Mouse (Mus musculus): ENCODE measurements around the gene Palm3. TPM values are rescaled to one million over a fixed set of nuclear protein-coding genes. Genes with fewer than 3 reads are reported as not detected.

Gene Palm3
- 1.6 TPM for polyA plus RNA-seq (2015; fragmentation: Illumina TruSeq; extraction: RNeasy Lipid Tissue Mini Kit (QIAGEN cat#74804); ENCODE audit: low read depth, low replicate concordance)

GRCm38 (mm10) chr8:84021096-84021495, at the start of gene Palm3:
TSS of gene Palm3 (plus strand) at chr8:84021471.

GRCm38 (mm10) chr8:83972150-83973120, 48.8 kb upstream of the Palm3 start, which contains the start of gene Prkaca:
TSS of gene Prkaca (plus strand) at chr8:83972993.

GRCm38 (mm10) chr8:83997511-83998141, 23.6 kb upstream of the Palm3 start, which contains the start of gene Samd1:
TSS of gene Samd1 (plus strand) at chr8:83997672.

GRCm38 (mm10) chr8:84001281-84002000, 19.8 kb upstream of the Palm3 start, which contains the start of gene 1700067K01Rik:
TSS of gene 1700067K01Rik (plus strand) at chr8:84001502.

GRCm38 (mm10) chr8:84011705-84012498, 9.4 kb upstream of the Palm3 start, which contains the start of gene 2210011C24Rik:
TSS of gene 2210011C24Rik (minus strand) at chr8:84012171.

GRCm38 (mm10) chr8:84042066-84042947, 21.0 kb downstream of the Palm3 start, which contains the start of gene Il27ra:
TSS of gene Il27ra (minus strand) at chr8:84042589.

GRCm38 (mm10) chr8:84044900-84045299, 23.6 kb downstream of the Palm3 start, which contains the start of gene Rln3:
TSS of gene Rln3 (minus strand) at chr8:84045000.

GRCm38 (mm10) chr8:84065037-84065436, 43.8 kb downstream of the Palm3 start, which contains the start of gene Gm10643:
TSS of gene Gm10643 (minus strand) at chr8:84065137.

GRCm38 (mm10) chr8:84066291-84066930, 45.1 kb downstream of the Palm3 start, which contains the start of gene Rfx1:
TSS of gene Rfx1 (plus strand) at chr8:84066834.

Other genes with a start within 250 kb of the Palm3 start
- 144 TPM for gene Adgrl1, start 121.4 kb upstream of the Palm3 start, polyA plus RNA-seq (2015; fragmentation: Illumina TruSeq; extraction: RNeasy Lipid Tissue Mini Kit (QIAGEN cat#74804); ENCODE audit: low read depth, low replicate concordance)
- 0.31 TPM for gene Gm10644, start 66.3 kb upstream of the Palm3 start, polyA plus RNA-seq (2015; fragmentation: Illumina TruSeq; extraction: RNeasy Lipid Tissue Mini Kit (QIAGEN cat#74804); ENCODE audit: low read depth, low replicate concordance)
- gene Asf1b, start 66.0 kb upstream of the Palm3 start, polyA plus RNA-seq (2015; fragmentation: Illumina TruSeq; extraction: RNeasy Lipid Tissue Mini Kit (QIAGEN cat#74804); ENCODE audit: low read depth, low replicate concordance): 0.83 TPM
- 188 TPM for gene Prkaca, start 48.5 kb upstream of the Palm3 start, polyA plus RNA-seq (2015; fragmentation: Illumina TruSeq; extraction: RNeasy Lipid Tissue Mini Kit (QIAGEN cat#74804); ENCODE audit: low read depth, low replicate concordance)
- gene Samd1, start 23.8 kb upstream of the Palm3 start, polyA plus RNA-seq (2015; fragmentation: Illumina TruSeq; extraction: RNeasy Lipid Tissue Mini Kit (QIAGEN cat#74804); ENCODE audit: low read depth, low replicate concordance): 36.5 TPM
- gene 1700067K01Rik, start 20.0 kb upstream of the Palm3 start, polyA plus RNA-seq (2015; fragmentation: Illumina TruSeq; extraction: RNeasy Lipid Tissue Mini Kit (QIAGEN cat#74804); ENCODE audit: low read depth, low replicate concordance): not detected
- gene 2210011C24Rik, start 9.3 kb upstream of the Palm3 start, polyA plus RNA-seq (2015; fragmentation: Illumina TruSeq; extraction: RNeasy Lipid Tissue Mini Kit (QIAGEN cat#74804); ENCODE audit: low read depth, low replicate concordance): 2.7 TPM
- gene Il27ra, start 21.1 kb downstream of the Palm3 start, polyA plus RNA-seq (2015; fragmentation: Illumina TruSeq; extraction: RNeasy Lipid Tissue Mini Kit (QIAGEN cat#74804); ENCODE audit: low read depth, low replicate concordance): not detected
- 3.0 TPM for gene Rln3, start 23.5 kb downstream of the Palm3 start, polyA plus RNA-seq (2015; fragmentation: Illumina TruSeq; extraction: RNeasy Lipid Tissue Mini Kit (QIAGEN cat#74804); ENCODE audit: low read depth, low replicate concordance)
- gene Gm10643, start 43.7 kb downstream of the Palm3 start, polyA plus RNA-seq (2015; fragmentation: Illumina TruSeq; extraction: RNeasy Lipid Tissue Mini Kit (QIAGEN cat#74804); ENCODE audit: low read depth, low replicate concordance): 3.7 TPM
- 13.1 TPM for gene Rfx1, start 45.4 kb downstream of the Palm3 start, polyA plus RNA-seq (2015; fragmentation: Illumina TruSeq; extraction: RNeasy Lipid Tissue Mini Kit (QIAGEN cat#74804); ENCODE audit: low read depth, low replicate concordance)
- 18.4 TPM for gene Dcaf15, start 83.3 kb downstream of the Palm3 start, polyA plus RNA-seq (2015; fragmentation: Illumina TruSeq; extraction: RNeasy Lipid Tissue Mini Kit (QIAGEN cat#74804); ENCODE audit: low read depth, low replicate concordance)
- not detected for gene Podnl1, start 104.5 kb downstream of the Palm3 start, polyA plus RNA-seq (2015; fragmentation: Illumina TruSeq; extraction: RNeasy Lipid Tissue Mini Kit (QIAGEN cat#74804); ENCODE audit: low read depth, low replicate concordance)
- 29.2 TPM for gene Cc2d1a, start 126.5 kb downstream of the Palm3 start, polyA plus RNA-seq (2015; fragmentation: Illumina TruSeq; extraction: RNeasy Lipid Tissue Mini Kit (QIAGEN cat#74804); ENCODE audit: low read depth, low replicate concordance)
- gene 4930432K21Rik, start 126.6 kb downstream of the Palm3 start, polyA plus RNA-seq (2015; fragmentation: Illumina TruSeq; extraction: RNeasy Lipid Tissue Mini Kit (QIAGEN cat#74804); ENCODE audit: low read depth, low replicate concordance): 2.5 TPM
- not detected for gene Nanos3, start 163.7 kb downstream of the Palm3 start, polyA plus RNA-seq (2015; fragmentation: Illumina TruSeq; extraction: RNeasy Lipid Tissue Mini Kit (QIAGEN cat#74804); ENCODE audit: low read depth, low replicate concordance)
- gene Zswim4, start 215.6 kb downstream of the Palm3 start, polyA plus RNA-seq (2015; fragmentation: Illumina TruSeq; extraction: RNeasy Lipid Tissue Mini Kit (QIAGEN cat#74804); ENCODE audit: low read depth, low replicate concordance): 9.6 TPM
- gene D8Ertd738e, start 228.2 kb downstream of the Palm3 start, polyA plus RNA-seq (2015; fragmentation: Illumina TruSeq; extraction: RNeasy Lipid Tissue Mini Kit (QIAGEN cat#74804); ENCODE audit: low read depth, low replicate concordance): 197 TPM
- 13.7 TPM for gene Mri1, start 235.9 kb downstream of the Palm3 start, polyA plus RNA-seq (2015; fragmentation: Illumina TruSeq; extraction: RNeasy Lipid Tissue Mini Kit (QIAGEN cat#74804); ENCODE audit: low read depth, low replicate concordance)
- 25.7 TPM for gene Ccdc130, start 248.9 kb downstream of the Palm3 start, polyA plus RNA-seq (2015; fragmentation: Illumina TruSeq; extraction: RNeasy Lipid Tissue Mini Kit (QIAGEN cat#74804); ENCODE audit: low read depth, low replicate concordance)

Measured in brain, adult 10 weeks (tissue).